Mouse (Mus musculus) T-cell, adult 2 months (primary cell): ENCODE data around the gene Ino80.
A peak's percentile ranks its signal among the peaks of the same experiment; 100 is the strongest.

ENCODE experiments used
- DNase-seq: peaks from one replicate; pipeline ENCODE4 v3.0.0; 2022; ENCODE audit warnings: low spot score

Ino80 gene

DNA sequence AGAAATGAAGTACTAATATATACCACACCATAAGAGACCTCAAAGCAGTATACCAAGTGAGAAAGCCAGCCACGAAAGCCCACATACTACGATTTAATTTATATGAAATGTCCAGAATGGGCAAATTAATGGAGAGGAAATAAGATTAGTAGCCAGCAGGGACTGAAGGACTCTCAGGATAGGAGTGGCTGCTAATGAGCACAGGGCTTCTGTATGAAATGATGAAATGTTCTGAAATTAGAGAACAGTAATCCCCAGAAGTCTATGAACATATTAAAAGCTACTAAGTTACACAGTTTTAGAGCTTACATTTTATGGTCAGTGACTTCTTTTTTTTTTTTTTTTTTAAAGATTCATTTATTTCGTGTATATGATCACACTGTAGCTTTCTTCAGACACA is 22.9 kb downstream of the Ino80 start:
- no peak for DNase-seq

DNA sequence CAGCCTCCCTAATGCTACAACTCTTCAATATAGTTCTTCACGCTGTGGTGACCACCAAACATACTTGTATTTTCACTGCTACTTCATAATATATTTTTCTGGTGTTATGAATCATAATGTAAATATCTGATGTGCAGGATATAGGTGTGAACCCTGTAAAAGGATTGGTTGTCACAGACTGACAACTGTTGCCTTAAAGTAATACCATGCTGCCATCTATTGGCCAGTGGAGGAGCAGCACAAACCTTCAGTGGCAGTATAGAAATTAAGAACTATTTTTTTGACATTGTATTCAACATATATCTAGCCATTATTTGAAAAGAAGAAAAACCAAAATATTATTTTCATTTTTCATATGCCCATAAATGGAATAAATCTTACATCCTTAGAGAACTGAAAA is 40.5 kb downstream of the Ino80 start:
- DNase-seq: peak; percentile 53

- no peak for DNase-seq
Observed at GRCm38 (mm10) chr2:119436467-119436866, 41.0 kb downstream of the Ino80 start.

- DNase-seq: peak; percentile 3
Observed at GRCm38 (mm10) chr2:119413819-119414218, 63.7 kb downstream of the Ino80 start.

- no peak for DNase-seq
Observed at GRCm38 (mm10) chr2:119411674-119412073, 65.8 kb downstream of the Ino80 start.

- no peak for DNase-seq
Observed at GRCm38 (mm10) chr2:119411016-119411415, 66.5 kb downstream of the Ino80 start.

GRCm38 (mm10) chr2:119408733-119409132 is 68.8 kb downstream of the Ino80 start:
- no peak for DNase-seq

GRCm38 (mm10) chr2:119408278-119408677 is 69.2 kb downstream of the Ino80 start:
- no peak for DNase-seq

DNA sequence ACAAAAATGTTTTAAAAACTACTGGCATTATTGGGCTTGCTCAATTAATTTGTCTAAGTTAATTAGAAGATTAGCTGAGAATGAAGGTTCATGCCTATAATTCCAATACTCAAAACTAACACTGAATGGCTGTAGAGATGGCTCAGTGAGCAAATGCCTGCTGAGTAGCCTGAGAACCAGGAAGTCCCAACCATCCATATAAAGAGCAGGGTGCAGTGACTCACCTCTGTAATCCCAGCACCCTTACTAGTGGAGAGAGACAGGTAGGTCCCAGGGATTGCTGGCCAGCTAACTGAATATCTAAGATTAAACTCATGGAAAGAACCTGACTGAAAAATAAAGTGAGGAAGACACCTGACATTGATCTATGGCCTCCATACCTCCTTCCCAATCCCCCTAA is 78.2 kb downstream of the Ino80 start:
- DNase-seq: no peak

- no peak for DNase-seq
Observed at GRCm38 (mm10) chr2:119398665-119399064, 78.8 kb downstream of the Ino80 start.

DNA sequence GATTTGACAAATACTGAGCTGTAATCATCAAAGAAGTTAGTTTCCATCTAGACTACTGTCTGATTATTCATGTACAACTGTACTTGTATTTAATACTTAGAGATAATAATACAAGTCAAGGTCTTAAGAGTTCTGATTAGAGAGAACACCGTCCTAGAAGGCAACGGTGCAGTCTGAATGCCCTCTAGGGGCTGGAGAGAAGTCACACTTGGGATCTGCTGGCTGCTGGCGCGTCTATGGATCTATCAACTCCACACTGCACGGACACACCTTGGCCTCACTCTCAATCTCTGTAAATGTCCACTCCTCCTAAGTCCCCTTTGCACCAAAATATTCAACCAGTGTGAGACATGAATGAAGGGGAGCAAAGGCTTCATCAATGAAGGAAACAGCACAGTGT is 79.2 kb downstream of the Ino80 start:
- no peak for DNase-seq

DNA sequence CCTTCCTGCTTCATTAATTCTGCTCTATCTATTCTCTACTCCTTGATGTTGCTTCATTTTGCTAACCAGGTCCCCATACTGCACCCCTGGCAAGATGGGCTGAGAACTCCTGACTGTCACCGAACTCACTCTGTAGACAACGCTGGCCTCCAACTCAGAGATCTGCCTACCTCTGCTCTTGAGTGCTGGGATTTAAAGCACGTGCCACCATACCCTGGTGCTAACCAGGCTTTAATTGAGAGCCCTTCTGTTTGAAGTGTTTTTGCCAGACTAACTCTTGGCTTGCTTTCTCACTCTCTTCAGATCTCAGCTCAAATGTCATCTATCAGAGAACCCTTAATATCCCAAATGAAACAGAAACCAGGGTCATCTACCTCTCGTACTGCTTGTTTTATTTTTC is 87.5 kb downstream of the Ino80 start:
- no peak for DNase-seq

- DNase-seq: no peak
Observed at GRCm38 (mm10) chr2:119388266-119388665, 89.2 kb downstream of the Ino80 start.

- no peak for DNase-seq
Observed at GRCm38 (mm10) chr2:119379455-119379854, 98.0 kb downstream of the Ino80 start.

- DNase-seq: no peak
Observed at GRCm38 (mm10) chr2:119377826-119378225, 99.7 kb downstream of the Ino80 start.

GRCm38 (mm10) chr2:119377286-119377685 is 100.2 kb downstream of the Ino80 start:
- DNase-seq: no peak

- DNase-seq: no peak
Observed at GRCm38 (mm10) chr2:119370116-119370515, 107.4 kb downstream of the Ino80 start.

DNA sequence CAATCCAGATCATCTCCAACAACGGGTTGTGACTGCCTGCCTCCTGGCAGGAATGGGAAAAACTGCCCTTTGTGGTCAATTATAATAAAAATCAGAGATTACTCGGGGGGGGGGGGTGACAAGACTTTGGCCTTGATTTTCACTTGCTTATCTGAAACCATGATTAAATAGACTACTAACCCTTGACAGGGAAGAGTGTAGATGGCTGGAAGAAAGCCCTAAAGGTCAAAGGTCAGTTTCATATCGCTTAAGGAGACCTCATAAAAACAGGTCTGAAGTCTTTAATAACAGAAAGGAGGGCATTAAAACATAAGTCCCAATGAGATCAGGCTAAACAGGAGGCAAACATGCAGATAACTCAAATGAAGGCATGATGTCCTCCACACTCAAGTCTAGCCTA is 110.1 kb downstream of the Ino80 start:
- no peak for DNase-seq

- no peak for DNase-seq
Observed at GRCm38 (mm10) chr2:119364969-119365368, 112.5 kb downstream of the Ino80 start.

DNA sequence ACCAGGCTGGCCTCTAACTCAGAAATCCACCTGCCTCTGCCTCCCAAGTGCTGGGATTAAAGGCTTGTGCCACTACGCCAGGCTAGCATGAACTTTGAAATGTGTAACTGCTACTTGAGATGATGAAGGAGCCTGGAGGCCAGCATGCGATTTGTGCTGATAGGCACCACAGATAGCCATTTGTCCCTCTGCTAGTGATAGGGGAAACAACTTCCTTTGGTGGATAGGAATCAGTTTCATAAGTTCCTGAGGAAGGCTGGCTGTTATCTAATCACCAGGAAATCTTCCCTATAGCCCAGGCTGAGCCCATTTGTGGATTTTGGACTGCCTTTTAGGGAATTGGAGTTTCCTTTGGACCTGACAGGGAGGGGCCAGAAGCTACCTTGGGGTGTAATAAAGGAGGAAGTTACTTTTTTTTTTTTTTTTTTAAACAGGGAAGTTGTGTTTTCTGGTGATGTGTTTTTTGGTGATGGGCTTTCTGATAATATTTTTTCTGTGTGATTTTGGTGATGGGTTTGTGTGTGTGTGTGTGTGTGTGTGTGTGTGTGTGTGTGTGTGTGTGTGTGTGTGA is 117.7 kb downstream of the Ino80 start:
- no peak for DNase-seq

- DNase-seq: no peak
Observed at GRCm38 (mm10) chr2:119358249-119358648, 119.2 kb downstream of the Ino80 start.

GRCm38 (mm10) chr2:119356805-119357204 is 120.7 kb downstream of the Ino80 start:
- DNase-seq: no peak

DNA sequence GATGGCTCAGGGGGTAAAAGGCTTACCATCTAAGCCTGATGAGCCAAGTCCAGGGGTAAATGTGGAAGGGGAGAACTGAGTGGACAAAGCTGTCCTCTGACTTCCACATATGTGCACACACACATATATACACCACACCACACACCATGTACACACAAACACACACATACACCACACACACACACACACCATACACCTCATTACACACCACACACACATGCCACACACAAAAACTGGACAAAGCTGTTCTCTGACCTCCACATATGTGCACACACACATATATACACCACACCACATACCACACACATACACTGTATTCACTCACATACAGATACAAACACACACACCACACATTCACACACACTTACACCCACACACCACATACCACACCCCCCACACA is 121.2 kb downstream of the Ino80 start:
- DNase-seq: no peak

GRCm38 (mm10) chr2:119355651-119356050 is 121.8 kb downstream of the Ino80 start:
- no peak for DNase-seq

DNA sequence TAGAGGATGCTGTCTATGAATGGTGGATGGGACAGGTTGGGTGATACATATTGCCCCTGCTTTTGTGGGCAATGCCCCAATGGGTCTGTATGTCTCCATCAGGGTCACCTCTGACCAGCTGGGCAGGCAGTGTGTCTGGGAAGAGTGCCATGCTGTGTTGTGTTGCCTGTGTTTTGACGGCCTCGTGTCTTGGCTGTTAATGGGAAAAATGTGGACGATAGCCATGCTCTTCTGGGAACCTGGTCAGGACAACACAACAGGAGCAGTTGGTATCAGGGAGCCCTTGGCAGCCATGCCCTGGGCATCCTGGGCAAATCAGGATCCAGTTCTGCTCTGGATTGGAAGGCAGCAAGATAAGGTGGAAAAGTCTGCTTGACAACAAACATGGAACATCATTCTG is 122.4 kb downstream of the Ino80 start:
- no peak for DNase-seq
